Mouse (Mus musculus) embryonic facial prominence, embryonic 13.5 days (tissue): ENCODE results near the gene Cbx5. TPM values are rescaled to one million over a fixed set of nuclear protein-coding genes. Genes with fewer than 3 reads are reported as not detected.

Source experiments
- ATAC-seq: fragments of 200-750 bp; cut with Nextera tagmentation; 2 replicates; pipeline ENCODE4 v1.8.0; 2017; ENCODE audit warnings: low read depth; ENCODE audit not compliant: insufficient number of reproducible peaks, insufficient read depth, low FRiP score, low TSS enrichment
- H3K27ac ChIP-seq: fragments of 300-500 bp; sonication (generic); 2 replicates; pipeline ENCODE4 v1.5.1; 2015; ENCODE audit warnings: moderate library complexity, mild to moderate bottlenecking, inconsistent platforms
- H3K27me3 ChIP-seq: fragments of 300-500 bp; sonication (generic); 2 replicates; pipeline ENCODE4 v1.6.1; 2015; ENCODE audit warnings: mild to moderate bottlenecking, inconsistent platforms
- H3K36me3 ChIP-seq: fragments of 300-500 bp; sonication (generic); 2 replicates; pipeline ENCODE4 v1.6.1; 2015; ENCODE audit warnings: mild to moderate bottlenecking, inconsistent platforms
- H3K4me1 ChIP-seq: fragments of 300-500 bp; sonication (generic); 2 replicates; pipeline ENCODE4 v1.6.1; 2015; ENCODE audit warnings: inconsistent platforms
- H3K4me2 ChIP-seq: fragments of 300-500 bp; sonication (generic); 2 replicates; pipeline ENCODE4 v1.6.1; 2015; ENCODE audit warnings: moderate library complexity, mild to moderate bottlenecking, inconsistent platforms
- H3K4me3 ChIP-seq: fragments of 300-500 bp; sonication (generic); 2 replicates; pipeline ENCODE4 v1.5.1; 2015; ENCODE audit warnings: mild to moderate bottlenecking, inconsistent platforms
- H3K9ac ChIP-seq: fragments of 300-500 bp; sonication (generic); 2 replicates; pipeline ENCODE4 v1.6.1; 2015; ENCODE audit warnings: mild to moderate bottlenecking, inconsistent platforms
- H3K9me3 ChIP-seq: fragments of 300-500 bp; sonication (generic); 2 replicates; pipeline ENCODE4 v1.6.1; 2016; ENCODE audit warnings: inconsistent platforms
- WGBS: fragments of 180-500 bp; shearing (Covaris S2); methylation state at CpG from one replicate; pipeline ENCODE4 v1.1.7; 2015; ENCODE audit warnings: mixed read lengths; 5-methylcytosine and 5-hydroxymethylcytosine counted together
- polyA plus RNA-seq: library from polyadenylated mRNA; unstranded; fragments of >200 nt; fragmentation: Nextera tagmentation; extraction: Ambion mirVana; gene quantifications from 2 replicates; pipeline ENCODE4 v1.2.1, GENCODE M21; 2015

The Cbx5 gene
- polyA plus RNA-seq, 1 experiment from 2014 or later, result 137 TPM

DNA sequence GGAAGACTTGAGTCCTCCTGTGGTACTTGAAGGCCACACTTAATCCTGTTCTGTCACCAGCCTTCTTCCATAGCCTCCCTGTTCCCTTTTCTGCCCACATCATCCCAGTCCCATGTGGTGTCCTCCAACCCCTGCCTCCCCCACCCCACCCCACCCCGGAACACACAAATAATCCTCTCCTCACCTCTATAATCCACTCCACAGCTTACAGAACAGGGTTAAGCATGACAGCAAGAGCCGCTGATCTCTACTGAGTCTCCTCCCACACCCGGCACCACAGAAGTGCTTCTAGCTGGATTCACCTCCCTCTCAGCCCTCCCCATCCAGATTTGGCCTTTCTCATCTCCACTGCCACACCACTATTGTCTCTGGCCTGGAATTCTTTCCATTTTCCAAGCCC is 71.8 kb downstream of the Cbx5 start:
- H3K4me3 ChIP-seq, result no peak overlapping the region
- 9% methylated on average over 3 of the region's 3 CpGs for WGBS
- H3K4me2 ChIP-seq, result no peak overlapping the region
- H3K36me3 ChIP-seq, result no peaks in the 10 kb centered on the region
- no peak for ATAC-seq
- H3K9me3 ChIP-seq, result no peaks in the 10 kb centered on the region
- no peak overlapping the region for H3K9ac ChIP-seq
- H3K4me1 ChIP-seq, result peaks cover 25% of the 10 kb centered on the region
- H3K27ac ChIP-seq, result no peak overlapping the region
- peaks cover 82% of the 10 kb centered on the region for H3K27me3 ChIP-seq

DNA sequence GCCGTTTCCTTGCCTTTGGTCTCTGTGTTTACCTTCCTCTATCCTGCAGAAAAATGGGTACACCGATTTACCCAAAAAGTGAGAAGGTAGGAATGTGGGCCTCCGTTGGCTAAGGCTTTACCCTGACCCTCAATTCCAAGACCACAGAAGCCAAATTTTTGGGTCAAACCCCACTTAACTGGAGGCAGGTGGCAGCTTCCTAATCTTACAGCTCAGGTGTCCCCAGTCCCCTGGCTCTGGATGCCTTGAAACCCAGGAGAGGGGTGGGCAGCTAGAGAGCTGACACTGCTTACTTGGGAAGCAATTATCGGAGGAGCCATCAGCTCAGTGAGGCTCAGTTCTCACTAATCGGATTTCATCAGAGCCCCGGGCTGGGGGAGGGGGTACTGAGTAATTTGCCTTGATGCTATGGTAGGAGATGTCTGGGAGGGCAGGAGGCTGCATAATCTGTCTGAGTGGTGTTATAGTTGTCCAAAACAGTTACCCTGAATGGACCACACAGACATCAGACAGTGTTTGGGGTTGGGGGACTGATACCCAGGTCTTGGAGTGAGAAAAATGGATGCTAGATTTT is 72.5 kb downstream of the Cbx5 start, which contains the start of gene Smug1:
Smug1 (minus strand) TSS at position 51 of the 574 bp plus-strand sequence.
- H3K9me3 ChIP-seq, result no peaks in the 10 kb centered on the region
- H3K4me2 ChIP-seq, result no peak within 1 kb of the TSS
- H3K27ac ChIP-seq, result no peak within 1 kb of the TSS
- no peak for ATAC-seq
- no peaks in the 10 kb centered on the region for H3K36me3 ChIP-seq
- H3K4me3 ChIP-seq, result no peak within 1 kb of the TSS
- H3K9ac ChIP-seq, result no peak within 1 kb of the TSS
- 22% methylated on average over 6 of the region's 6 CpGs for WGBS
- peaks cover 75% of the 10 kb centered on the region for H3K27me3 ChIP-seq
- H3K4me1 ChIP-seq, result peaks cover 31% of the 10 kb centered on the region

DNA sequence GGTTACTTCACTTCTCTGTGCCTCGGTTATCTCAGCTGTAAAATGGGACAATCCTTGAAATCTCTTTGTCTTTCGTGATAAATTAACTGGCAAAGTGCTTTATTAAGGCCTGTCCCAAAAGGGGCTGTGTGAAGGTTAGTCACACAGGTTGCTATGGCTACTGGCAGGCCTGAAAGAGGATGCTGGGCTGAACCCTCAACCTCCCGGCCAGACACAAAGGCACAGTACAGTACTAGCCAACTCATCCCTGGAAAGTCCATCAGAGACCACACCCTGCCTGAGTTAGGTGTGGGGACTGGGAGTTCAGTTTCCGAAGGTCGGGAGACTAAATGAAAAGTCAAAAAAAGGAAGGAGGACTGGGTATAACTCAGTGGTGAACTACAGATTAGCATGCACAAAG is 73.7 kb downstream of the Cbx5 start:
- peaks cover 63% of the 10 kb centered on the region for H3K27me3 ChIP-seq
- H3K4me3 ChIP-seq, result no peak overlapping the region
- H3K9ac ChIP-seq, result no peak overlapping the region
- no peak overlapping the region for H3K4me2 ChIP-seq
- ATAC-seq, result no peak
- H3K4me1 ChIP-seq, result peaks cover 31% of the 10 kb centered on the region
- no peaks in the 10 kb centered on the region for H3K36me3 ChIP-seq
- no peak overlapping the region for H3K27ac ChIP-seq
- H3K9me3 ChIP-seq, result no peaks in the 10 kb centered on the region
- WGBS, result 45% methylated on average over 5 of the region's 5 CpGs

DNA sequence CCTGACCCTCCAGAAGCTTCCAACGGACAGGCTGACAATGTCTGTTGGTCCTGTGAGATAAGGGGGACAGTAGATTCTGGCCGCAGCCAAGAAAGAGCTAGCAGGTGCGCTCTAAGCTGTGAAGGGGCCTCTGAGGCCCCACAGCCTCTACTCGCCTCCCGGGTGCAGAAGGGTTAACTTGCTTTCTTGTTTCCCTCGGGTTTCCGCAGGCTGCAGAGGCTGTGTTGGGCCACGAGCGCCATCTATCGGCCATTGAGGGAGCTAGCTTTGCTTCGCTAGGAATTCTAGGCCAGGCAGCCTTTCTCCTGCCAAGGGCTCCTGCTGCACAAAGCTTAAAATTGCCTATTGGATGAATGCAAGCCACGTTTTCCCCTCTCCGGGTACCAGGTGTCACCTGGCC is 74.2 kb downstream of the Cbx5 start:
- Histone ChIP-seq H3K36me3 (no peaks in the 10 kb centered on the region), H3K4me1 (peaks cover 31% of the 10 kb centered on the region), H3K27ac (no peak overlapping the region), H3K4me3 (no peak overlapping the region), H3K4me2 (peak overlapping the region; percentile 24; the same call in 1 of the 2 replicates), H3K27me3 (peaks cover 58% of the 10 kb centered on the region), H3K9me3 (no peaks in the 10 kb centered on the region), H3K9ac (no peak overlapping the region)
- WGBS, result under 1% methylated on average over 13 of the region's 13 CpGs
- no peak for ATAC-seq

DNA sequence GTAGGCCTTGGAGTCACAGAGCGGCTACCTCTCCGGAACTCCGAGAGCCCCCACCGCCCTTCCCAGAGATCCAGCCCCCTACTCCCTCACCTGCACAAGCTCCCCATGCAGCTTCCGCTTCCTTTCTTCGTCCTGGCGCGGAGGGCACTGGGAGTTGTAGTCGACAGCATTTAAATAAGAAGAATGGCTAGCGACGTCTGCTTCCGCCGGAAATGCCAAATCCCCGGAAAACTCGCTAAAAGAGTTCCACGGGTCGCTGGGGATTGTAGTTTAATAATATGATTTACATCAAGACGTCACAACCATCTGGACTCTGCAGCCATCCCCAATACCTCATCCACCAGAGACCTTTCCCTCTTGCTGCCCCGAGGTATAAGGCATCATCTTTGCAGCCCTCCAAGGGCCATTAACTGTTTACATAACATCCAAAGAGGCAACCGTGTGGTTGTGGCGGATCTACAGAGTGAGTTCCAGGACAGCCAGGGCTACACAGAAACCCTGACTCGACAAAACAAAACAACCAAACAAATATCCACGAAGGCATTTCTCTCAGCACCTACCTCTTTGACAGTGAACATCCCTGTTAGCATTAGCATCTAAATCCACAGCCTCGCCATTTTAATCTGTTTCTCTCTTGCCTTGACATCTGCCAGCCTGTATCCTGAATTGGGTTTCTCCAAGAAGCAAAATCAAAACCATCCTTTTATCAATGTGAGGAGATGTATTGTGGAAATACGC is 76.3 kb downstream of the Cbx5 start:
- peaks cover 14% of the 10 kb centered on the region for H3K4me1 ChIP-seq
- H3K9me3 ChIP-seq, result no peaks in the 10 kb centered on the region
- ATAC-seq, result peak; percentile 81; the same call in 1 of the 2 replicates
- peak overlapping the region; percentile 59 for H3K4me2 ChIP-seq
- peak overlapping the region; percentile 78 for H3K9ac ChIP-seq
- peaks cover 38% of the 10 kb centered on the region for H3K27me3 ChIP-seq
- H3K4me3 ChIP-seq, result peak overlapping the region; percentile 73
- no peak overlapping the region for H3K27ac ChIP-seq
- no peaks in the 10 kb centered on the region for H3K36me3 ChIP-seq
- WGBS, result 8% methylated on average over 25 of the region's 25 CpGs

DNA sequence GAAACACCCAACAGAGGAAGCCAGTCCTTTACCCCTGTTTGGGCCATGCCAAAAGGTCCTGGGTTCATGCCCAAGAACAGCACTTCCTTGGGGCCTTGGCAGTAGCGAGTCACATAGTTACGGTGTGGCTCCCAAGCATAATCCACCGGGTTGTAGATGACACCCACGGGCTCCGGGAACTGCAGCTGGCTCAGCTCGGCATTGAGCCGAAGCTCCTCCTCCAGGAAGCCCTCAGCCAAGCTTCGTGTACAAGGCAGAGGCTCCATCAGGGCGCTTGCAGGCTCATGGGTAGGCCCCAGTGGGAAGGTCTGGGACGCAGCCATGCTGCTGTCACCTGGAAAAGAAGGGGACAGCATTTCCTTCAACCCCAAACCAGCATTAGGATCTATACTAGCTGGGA is 82.0 kb downstream of the Cbx5 start:
- Histone ChIP-seq H3K4me2 (no peak overlapping the region), H3K27ac (no peak overlapping the region), H3K4me3 (no peak overlapping the region), H3K36me3 (peaks cover 9% of the 10 kb centered on the region), H3K9ac (no peak overlapping the region), H3K4me1 (peaks cover 9% of the 10 kb centered on the region), H3K9me3 (no peaks in the 10 kb centered on the region), H3K27me3 (peaks cover 32% of the 10 kb centered on the region)
- 80% methylated on average over 10 of the region's 10 CpGs for WGBS
- no peak for ATAC-seq

DNA sequence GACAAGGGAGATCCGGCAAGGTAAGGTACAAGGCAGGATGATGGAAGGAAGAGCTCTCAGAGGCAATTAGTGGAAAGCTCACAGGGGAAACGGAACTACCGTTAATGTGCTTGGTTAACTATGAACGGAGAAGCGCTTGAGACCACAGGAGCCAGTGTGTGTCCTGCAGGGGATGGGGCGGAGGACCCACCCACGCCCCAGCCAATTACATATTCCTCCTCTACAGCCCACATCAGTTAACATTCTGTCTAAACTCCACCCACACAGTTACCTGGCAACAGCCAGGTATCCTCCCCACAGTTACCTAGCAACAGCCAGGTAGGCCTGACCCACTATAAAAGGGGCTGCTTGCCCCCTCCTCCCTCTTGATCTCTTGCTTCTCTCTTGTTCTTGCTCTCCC is 82.7 kb downstream of the Cbx5 start:
- Histone ChIP-seq H3K9ac (no peak overlapping the region), H3K9me3 (no peaks in the 10 kb centered on the region), H3K4me1 (peaks cover 2% of the 10 kb centered on the region; the same call in 1 of the 2 replicates), H3K4me2 (no peak overlapping the region), H3K36me3 (peaks cover 9% of the 10 kb centered on the region), H3K27me3 (peaks cover 37% of the 10 kb centered on the region), H3K4me3 (no peak overlapping the region), H3K27ac (no peak overlapping the region)
- no peak for ATAC-seq
- 44% methylated on average over 7 of the region's 7 CpGs for WGBS

DNA sequence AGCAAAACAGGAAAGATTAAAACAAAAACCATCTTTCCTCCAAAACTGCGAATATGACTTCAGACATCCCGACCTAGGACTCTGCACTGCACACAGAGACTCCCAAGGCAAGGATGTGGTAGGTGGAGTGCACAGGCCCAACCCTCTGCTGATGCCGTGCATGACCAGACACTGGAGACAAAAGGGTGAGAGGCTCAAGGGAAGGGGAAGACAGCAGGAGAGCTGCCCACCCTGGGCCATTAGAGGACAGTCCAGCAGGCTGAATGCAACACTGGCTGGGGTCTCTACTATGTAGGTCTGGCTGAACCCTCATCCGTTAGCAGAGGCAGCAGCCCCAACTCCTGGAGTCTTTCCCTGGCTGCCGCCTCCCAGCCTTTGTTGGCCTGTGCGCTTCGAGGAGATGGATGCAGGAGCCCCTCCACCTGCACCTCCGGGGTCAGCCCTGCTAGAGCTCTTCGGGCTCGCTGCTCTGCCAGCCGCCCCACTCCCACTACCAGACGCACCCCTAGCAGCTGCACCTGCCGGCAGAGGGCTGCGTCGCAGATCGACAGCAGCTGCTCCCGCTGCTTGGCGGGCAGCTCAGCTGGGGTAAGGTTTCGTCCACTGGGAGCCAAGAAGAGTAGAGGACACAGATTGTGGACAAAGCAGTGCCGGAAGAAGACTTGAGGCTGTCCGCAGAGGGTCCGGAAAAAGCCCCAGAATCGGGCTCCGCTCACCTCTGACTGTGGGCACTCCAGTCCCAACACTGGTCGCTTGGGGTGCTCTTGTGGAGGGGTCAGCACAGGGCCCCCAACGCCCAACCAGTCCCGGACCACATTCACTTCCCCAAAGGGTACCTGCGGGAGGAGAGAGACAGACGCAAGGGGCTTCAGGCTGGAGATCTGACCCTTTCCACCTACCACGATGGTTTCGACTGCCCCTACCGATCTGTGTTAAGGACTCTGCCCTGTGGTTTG is 84.0 kb downstream of the Cbx5 start:
- Histone ChIP-seq H3K9me3 (no peaks in the 10 kb centered on the region), H3K4me1 (no peaks in the 10 kb centered on the region), H3K27ac (no peak overlapping the region), H3K4me3 (no peak overlapping the region), H3K27me3 (peaks cover 45% of the 10 kb centered on the region), H3K36me3 (peaks cover 9% of the 10 kb centered on the region), H3K4me2 (no peak overlapping the region), H3K9ac (no peak overlapping the region)
- no peak for ATAC-seq
- WGBS, result 25% methylated on average over 32 of the region's 32 CpGs

DNA sequence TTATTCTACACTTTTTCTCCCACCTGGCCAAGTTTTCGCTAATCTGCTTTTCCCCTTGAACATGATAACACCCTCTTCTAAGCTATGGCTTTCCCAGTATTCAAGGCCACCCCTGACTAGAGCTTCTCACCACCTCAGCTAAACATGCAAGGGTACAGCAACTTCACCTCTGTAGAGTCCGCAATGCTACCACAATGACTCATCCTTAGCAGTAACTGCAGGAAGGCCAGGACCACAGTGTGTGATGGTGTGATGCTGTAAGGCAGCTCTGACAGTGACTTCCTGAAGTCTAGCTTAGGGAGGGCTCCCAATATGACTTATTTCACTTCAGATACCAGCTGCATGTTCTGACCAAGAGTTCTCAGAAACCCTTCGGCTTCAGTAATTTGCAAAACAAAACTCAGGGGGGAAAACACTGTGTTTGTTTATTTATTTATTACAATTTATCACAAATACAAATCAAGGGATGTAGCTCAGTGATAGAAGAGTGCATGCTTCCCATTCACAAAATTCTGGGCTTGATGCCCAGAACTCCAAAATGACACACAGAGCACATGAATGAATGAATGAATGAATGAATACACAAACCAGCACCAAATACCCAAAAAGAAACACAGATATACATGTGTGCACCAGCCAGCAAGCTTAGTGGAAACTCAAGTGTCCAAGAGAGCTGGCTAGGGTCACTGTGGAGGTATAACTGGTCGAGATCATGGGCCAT is 86.6 kb downstream of the Cbx5 start:
- Histone ChIP-seq H3K27me3 (peaks cover 69% of the 10 kb centered on the region), H3K4me2 (no peak overlapping the region), H3K4me1 (0 out of 2 replicates have a peak, but pooled peaks cover under 1% of the 10 kb centered on the region), H3K27ac (no peak overlapping the region), H3K4me3 (no peak overlapping the region), H3K9me3 (no peaks in the 10 kb centered on the region), H3K9ac (no peak overlapping the region), H3K36me3 (peaks cover 9% of the 10 kb centered on the region)
- ATAC-seq, result no peak
- WGBS, result 84% methylated on average over 4 of the region's 4 CpGs

DNA sequence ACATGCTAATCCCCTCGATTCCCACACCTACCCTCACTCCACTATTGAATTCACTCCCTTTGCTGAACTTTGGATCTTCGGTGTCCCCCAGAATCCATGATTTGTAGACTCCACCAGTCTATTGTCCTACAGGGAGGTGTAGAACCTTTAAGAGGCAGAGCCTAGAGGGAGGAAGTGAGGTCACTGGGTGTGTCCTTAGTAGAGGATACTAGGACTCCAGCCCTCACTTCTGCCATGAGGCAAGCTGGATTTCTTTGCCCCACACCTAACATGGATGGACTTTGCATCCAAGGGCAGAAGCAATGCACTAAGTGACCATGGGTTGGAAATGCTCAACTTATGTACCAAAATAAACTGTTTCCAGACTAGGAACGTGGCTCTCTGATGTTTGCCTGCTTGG is 87.2 kb downstream of the Cbx5 start:
- ATAC-seq, result no peak
- Histone ChIP-seq H3K4me2 (no peak overlapping the region), H3K4me3 (no peak overlapping the region), H3K9me3 (no peaks in the 10 kb centered on the region), H3K27me3 (peaks cover 72% of the 10 kb centered on the region), H3K27ac (no peak overlapping the region), H3K36me3 (peaks cover 5% of the 10 kb centered on the region), H3K4me1 (peaks cover 8% of the 10 kb centered on the region; the same call in 1 of the 2 replicates), H3K9ac (no peak overlapping the region)
- WGBS, result 82% methylated on average over 3 of the region's 3 CpGs

DNA sequence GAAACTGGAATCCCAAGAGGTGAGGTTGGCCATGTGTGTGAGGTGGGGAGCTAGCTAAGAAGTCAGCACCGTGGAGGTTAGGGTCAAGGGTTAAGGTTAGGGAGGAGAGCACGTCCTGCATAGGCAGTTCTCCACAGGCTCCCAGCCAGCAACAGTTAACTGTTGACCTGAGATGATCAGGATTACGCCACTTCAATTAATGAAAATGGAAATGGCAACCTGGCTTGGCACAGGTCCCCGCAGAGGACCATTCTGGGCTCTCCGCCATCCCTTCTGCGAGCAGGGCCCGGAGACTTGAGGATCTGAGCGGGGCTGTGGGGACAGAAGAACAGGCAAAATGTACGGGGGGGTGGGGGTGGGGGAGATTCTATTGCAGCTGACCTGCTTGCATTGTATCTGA is 91.8 kb downstream of the Cbx5 start:
- Histone ChIP-seq H3K4me3 (no peak overlapping the region), H3K36me3 (no peaks in the 10 kb centered on the region), H3K9ac (no peak overlapping the region), H3K4me2 (no peak overlapping the region), H3K4me1 (peaks cover 23% of the 10 kb centered on the region), H3K27ac (no peak overlapping the region), H3K27me3 (peaks cover 90% of the 10 kb centered on the region), H3K9me3 (no peaks in the 10 kb centered on the region)
- WGBS, result 51% methylated on average over 9 of the region's 9 CpGs
- ATAC-seq, result no peak
